ENCODE assay signal across 10 mouse cellular contexts in the genomic region with DNA sequence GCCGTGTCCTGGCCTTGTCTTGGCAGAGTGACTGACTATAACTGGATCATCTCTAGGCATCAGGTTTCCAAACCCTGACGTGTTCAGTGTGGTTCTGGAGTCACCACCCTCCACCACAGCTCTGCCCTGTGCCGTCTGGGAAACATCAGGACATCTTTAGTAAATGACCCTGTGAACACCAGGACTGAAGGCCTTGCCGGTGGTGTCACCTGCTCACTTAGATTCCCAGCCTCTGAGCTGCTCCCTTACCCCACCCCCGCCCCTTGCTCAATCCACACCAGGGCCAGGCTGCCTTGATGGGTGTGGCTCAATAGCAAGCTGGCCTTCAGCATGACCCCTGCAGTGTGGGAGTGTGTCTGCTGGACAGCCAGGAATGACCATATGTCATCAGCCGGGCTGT.
DNase-seq lines count a peak whose midpoint lies in the region; ATAC-seq lines count a peak whose summit lies in the region.
"Had no signal": no experiment of that assay in that cellular context is flagged by ENCODE, and none has a peak within 500 bp of the region (broad histone marks: within the 10 kb centered on the region; RNA-seq: fewer than 3 reads in every experiment).

No protein-coding gene starts in this region.

- H3K4me2 ChIP-seq in heart, embryonic 11.5 days: no peak overlapping the region
- no peak overlapping the region for H3K4me2 ChIP-seq in intestine, embryonic 16.5 days (ENCODE audit: low read depth, low read length)
- no peak overlapping the region for H3K4me2 ChIP-seq in hindbrain, embryonic 13.5 days
- H3K4me2 ChIP-seq: heart, embryonic 12.5 days; limb, embryonic 15.5 days had no signal

- H3K4me1 ChIP-seq in heart, embryonic 10.5 days: peaks cover 42% of the 10 kb centered on the region
- peaks cover 22% of the 10 kb centered on the region for H3K4me1 ChIP-seq in heart, embryonic 11.5 days (ENCODE audit: control insufficient read depth, insufficient read depth, low read length)
- H3K4me1 ChIP-seq in intestine, embryonic 16.5 days (ENCODE audit: control insufficient read depth, insufficient read depth, low read length): peaks cover 10% of the 10 kb centered on the region
- peaks cover 34% of the 10 kb centered on the region for H3K4me1 ChIP-seq in hindbrain, embryonic 13.5 days (replicated peaks)

- H3K27ac ChIP-seq in heart, embryonic 10.5 days: peak overlapping the region; percentile 44; the same call in 1 of the 2 replicates
- no peak overlapping the region for H3K27ac ChIP-seq in heart, embryonic 11.5 days (ENCODE audit: low read depth, low read length)
- H3K27ac ChIP-seq in intestine, embryonic 16.5 days (ENCODE audit: low read length): no peak overlapping the region
- H3K27ac ChIP-seq in hindbrain, embryonic 13.5 days: no peak overlapping the region
- H3K27ac ChIP-seq: limb, embryonic 15.5 days had no signal

- H3K36me3 ChIP-seq in heart, embryonic 10.5 days: 0 out of 2 replicates have a peak, but pooled peaks cover 3% of the 10 kb centered on the region
- H3K36me3 ChIP-seq in heart, embryonic 11.5 days (ENCODE audit: control insufficient read depth, insufficient read depth, low read length): no peaks in the 10 kb centered on the region
- H3K36me3 ChIP-seq in intestine, embryonic 16.5 days (ENCODE audit: control insufficient read depth, insufficient read depth, low read length): no peaks in the 10 kb centered on the region
- no peaks in the 10 kb centered on the region for H3K36me3 ChIP-seq in hindbrain, embryonic 13.5 days
- H3K36me3 ChIP-seq: heart, embryonic 12.5 days had no signal

- ATAC-seq in heart, embryonic 11.5 days (replicated peaks; ENCODE audit: insufficient number of reproducible peaks, low FRiP score, low TSS enrichment): no peak
- ATAC-seq in intestine, embryonic 16.5 days: peak; percentile 40; the same call in 1 of the 2 replicates
- ATAC-seq in hindbrain, embryonic 13.5 days (ENCODE audit: low FRiP score): no peak

- 28% methylated on average over 6 of the region's 6 CpGs for WGBS in heart, embryonic 10.5 days
- 32% methylated on average over 6 of the region's 6 CpGs for WGBS in heart, embryonic 11.5 days (ENCODE audit: insufficient replicate concordance)
- 41% methylated on average over 6 of the region's 6 CpGs for WGBS in intestine, embryonic 16.5 days
- 41% methylated on average over 6 of the region's 6 CpGs for WGBS in hindbrain, embryonic 13.5 days

- H3K9me3 ChIP-seq in heart, embryonic 10.5 days: no peaks in the 10 kb centered on the region
- H3K9me3 ChIP-seq in heart, embryonic 11.5 days (replicated peaks; ENCODE audit: control insufficient read depth, low read length): no peaks in the 10 kb centered on the region
- H3K9me3 ChIP-seq in intestine, embryonic 16.5 days (ENCODE audit: control insufficient read depth, low read length): no peaks in the 10 kb centered on the region
- H3K9me3 ChIP-seq in hindbrain, embryonic 13.5 days: no peaks in the 10 kb centered on the region
- H3K9me3 ChIP-seq: heart, embryonic 12.5 days; limb, embryonic 15.5 days had no signal

- DNase-seq in heart, embryonic 10.5 days (ENCODE audit: low spot score): no peak
- DNase-seq in 3T3-L1 (ENCODE audit: low read depth, low spot score): peak; percentile 91
- DNase-seq in adrenal gland, postnatal 14 days: peak; percentile 71
- no peak for DNase-seq in layer of hippocampus, adult 18-20 months (ENCODE audit: low spot score in 2 of 2)
- no peak for DNase-seq in layer of hippocampus, adult 9-10 months (ENCODE audit: low spot score)

- H3K27me3 ChIP-seq in heart, embryonic 10.5 days (ENCODE audit: insufficient read depth, poor library complexity, severe bottlenecking): no peaks in the 10 kb centered on the region
- no peaks in the 10 kb centered on the region for H3K27me3 ChIP-seq in heart, embryonic 11.5 days (ENCODE audit: control insufficient read depth, insufficient read depth, low read length)
- H3K27me3 ChIP-seq in intestine, embryonic 16.5 days (replicated peaks; ENCODE audit: control insufficient read depth, insufficient read depth, low read length): no peaks in the 10 kb centered on the region
- no peaks in the 10 kb centered on the region for H3K27me3 ChIP-seq in hindbrain, embryonic 13.5 days
- H3K27me3 ChIP-seq: heart, embryonic 12.5 days; limb, embryonic 15.5 days had no signal

- H3K4me3 ChIP-seq in heart, embryonic 10.5 days: no peak overlapping the region
- H3K4me3 ChIP-seq in heart, embryonic 11.5 days (ENCODE audit: low read depth, low read length): no peak overlapping the region
- no peak overlapping the region for H3K4me3 ChIP-seq in intestine, embryonic 16.5 days (ENCODE audit: low read length)
- H3K4me3 ChIP-seq in hindbrain, embryonic 13.5 days: no peak overlapping the region
- H3K4me3 ChIP-seq: heart, embryonic 12.5 days; limb, embryonic 15.5 days had no signal

- no peak overlapping the region for H3K9ac ChIP-seq in heart, embryonic 11.5 days (ENCODE audit: low read depth, low read length)
- H3K9ac ChIP-seq in intestine, embryonic 16.5 days (ENCODE audit: low read depth, low read length): 0 out of 2 replicates have a peak overlapping the region, but pooled peaks have one; percentile 19
- H3K9ac ChIP-seq in hindbrain, embryonic 13.5 days: no peak overlapping the region
- H3K9ac ChIP-seq: heart, embryonic 12.5 days; limb, embryonic 15.5 days had no signal

Comparison
In these comparisons a context has a peak if more than half of its experiments do, and no peak if none do; other contexts are left out.
1. DNase-seq: peak in 3T3-L1 (single experiment) and adrenal gland, postnatal 14 days (single experiment); none in heart, embryonic 10.5 days (single experiment), layer of hippocampus, adult 18-20 months (0 of 2) and layer of hippocampus, adult 9-10 months (single experiment).